Mouse (Mus musculus): Measurements from ENCODE around the gene Nup210. TPM values are rescaled to one million over a fixed set of nuclear protein-coding genes. Genes with fewer than 3 reads are reported as not detected.

The Nup210 gene
- total RNA-seq, 2 experiments from 2014 or later = 2.4 to 3.3 TPM

DNA sequence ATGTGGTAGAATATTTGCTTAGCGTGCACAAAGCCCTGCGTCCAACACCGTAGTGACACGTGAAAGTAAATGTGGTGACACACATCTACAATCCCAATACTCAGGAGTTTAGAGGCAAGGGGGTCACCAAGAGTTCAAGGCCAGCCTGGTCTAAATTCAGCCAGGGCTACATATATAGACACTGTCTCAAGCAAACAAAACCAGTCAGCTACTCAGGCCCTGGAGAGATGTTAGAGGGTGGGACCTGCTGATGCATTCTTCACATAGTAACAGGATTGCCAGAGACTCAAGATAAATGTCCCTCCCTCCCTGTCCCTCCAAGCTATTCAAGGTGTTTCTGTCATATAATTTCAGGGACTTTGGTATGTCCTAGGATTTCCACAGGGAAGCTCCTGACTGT is 117.5 kb downstream of the Nup210 start:
- intact Hi-C loops (cut with DNase I) = no loop called here
- DNase-seq (ENCODE audit: low spot score) = no peak

DNA sequence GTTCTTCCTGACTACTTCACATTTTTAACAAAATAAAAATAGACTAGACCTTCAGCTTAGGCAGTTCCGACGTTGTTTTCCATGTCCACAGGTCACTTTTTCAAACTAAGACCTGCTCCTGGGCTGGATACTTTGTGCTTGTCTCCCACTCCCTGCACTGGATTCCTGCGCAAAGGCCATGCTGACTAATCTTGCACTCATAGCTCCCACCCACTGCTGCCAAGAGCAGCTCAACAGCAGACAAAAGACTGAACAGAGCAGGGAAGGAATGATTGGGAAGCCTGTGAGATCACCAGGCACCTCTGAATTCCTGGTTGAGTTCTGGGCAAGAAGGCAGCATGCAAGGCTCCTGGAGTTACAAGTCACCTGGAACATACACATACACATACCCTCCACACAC is 119.6 kb downstream of the Nup210 start:
- DNase-seq (ENCODE audit: low spot score) = no peak
- intact Hi-C loops (cut with DNase I) = no loop called here

DNA sequence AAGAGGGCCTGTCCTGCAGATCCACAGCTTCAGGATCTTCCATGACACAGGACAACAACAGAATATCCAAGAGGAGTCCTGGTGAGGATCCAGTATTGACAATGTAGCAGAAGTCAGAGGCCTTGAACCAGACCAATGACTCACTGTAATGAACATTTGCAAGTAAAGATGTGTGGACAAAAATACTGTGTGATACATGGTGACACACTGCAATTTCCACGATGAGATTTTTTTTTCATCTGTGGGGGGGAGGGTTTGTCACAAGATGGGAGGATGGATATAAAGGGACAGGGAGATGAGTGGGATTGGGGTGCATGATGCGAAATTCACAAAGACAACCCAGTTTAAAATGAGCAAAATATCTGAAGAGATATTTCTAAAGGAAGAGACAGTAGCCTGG is 120.4 kb downstream of the Nup210 start:
- intact Hi-C loops (cut with DNase I) = no loop called here
- DNase-seq (ENCODE audit: low spot score) = no peak

DNA sequence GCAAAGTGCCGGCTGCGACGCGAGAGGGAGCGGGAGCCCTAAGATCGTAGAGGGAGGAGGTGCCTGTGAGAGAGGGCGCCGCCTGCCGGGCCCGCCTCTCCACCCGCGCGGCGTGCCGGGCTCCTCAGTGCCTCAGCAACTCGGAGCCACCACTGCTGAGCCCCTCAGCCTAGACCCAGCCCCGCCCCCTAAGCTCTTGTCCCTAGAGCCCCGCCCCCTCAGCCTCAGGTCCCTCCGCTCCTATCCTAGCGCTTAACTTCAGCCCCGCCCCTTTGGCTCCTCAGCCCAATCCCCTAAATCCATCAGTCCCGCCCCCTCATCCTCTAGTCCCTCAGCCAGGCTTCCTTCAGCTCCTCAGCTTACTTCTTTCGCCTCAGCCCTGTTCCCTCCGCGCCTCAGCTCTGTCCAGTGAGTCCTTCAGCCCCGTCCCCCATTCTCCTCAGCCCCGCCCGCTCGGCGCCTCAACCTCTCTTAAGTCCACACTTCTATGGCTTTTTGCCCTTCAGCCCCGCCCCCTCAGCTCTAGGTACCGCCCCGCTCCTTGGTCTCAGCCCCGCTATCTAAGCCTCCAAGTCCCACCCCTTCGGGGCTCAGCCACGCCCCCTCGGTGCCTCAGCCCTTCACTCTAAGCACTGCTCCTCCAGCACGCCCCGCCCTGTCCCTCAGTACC is 127.8 kb downstream of the Nup210 start, which contains the start of gene Iqsec1:
TSS of gene Iqsec1 (minus strand) at position 38 of the 670 bp plus-strand sequence.
- intact Hi-C loops (cut with DNase I) = loop anchor here (5.0 kb wide), 1 partner anchor 166 kb away; no protein-coding TSS in a partner anchor
- DNase-seq (ENCODE audit: low spot score) = peak; percentile 36

DNA sequence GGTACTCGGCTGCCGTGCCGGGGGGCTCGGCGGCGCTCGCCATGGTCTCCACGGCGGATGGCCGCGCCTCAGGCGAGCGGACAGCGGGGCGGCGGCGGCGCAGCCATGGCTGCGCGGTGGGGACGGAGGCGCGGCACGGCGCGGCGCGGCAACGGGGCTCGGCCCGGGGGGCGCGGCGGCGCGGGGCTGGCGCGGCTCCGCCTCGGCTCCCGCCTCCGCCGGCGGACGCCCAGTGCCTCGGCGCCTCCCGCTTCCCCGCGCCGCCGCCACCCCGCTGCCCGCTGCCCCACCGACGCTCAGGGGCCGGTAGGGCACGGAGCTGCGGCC is 128.4 kb downstream of the Nup210 start:
- intact Hi-C loops (cut with DNase I) = loop anchor here (5.0 kb wide), 1 partner anchor 166 kb away; no protein-coding TSS in a partner anchor
- DNase-seq (ENCODE audit: low spot score) = no peak

DNA sequence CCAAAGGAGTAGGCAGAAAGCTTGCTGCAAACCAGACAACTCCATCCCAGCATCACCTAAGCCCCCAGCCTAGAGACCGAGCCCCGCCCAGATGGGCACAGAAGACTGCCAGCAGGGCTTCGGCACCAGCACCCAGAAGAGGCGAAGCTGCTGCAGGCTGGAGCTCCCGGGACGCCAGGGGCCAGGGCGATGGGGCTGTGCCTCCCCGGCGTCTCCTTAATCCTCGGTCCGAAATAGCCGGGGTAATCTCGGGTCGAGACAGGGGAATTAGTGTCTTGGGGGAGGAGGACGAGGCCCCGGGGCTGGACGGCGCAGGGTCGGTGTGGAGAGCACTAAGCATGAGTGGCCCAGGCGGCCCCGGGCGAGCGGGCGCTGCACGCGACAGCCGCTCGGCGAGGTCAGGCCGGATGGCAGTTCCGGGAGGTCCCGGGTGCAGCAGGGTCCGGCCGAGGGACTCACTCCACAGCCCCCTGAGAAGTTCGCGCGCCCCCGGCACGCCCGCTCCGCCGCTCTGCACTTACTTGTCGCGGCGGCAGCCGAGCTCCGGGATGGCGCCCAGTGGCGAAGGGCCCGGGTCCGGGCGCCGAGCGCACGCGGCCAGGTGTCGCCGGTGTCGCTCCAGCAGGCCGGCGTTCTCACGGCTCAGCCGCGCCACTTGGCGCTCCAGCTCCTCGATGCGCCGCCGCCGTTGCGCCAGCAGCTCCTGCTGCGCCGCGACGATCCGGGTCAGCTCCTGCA is 128.9 kb downstream of the Nup210 start:
- intact Hi-C loops (cut with DNase I) = loop anchor here (5.0 kb wide), 1 partner anchor 165 kb away; no protein-coding TSS in a partner anchor
- no peak for DNase-seq (ENCODE audit: low spot score)

DNA sequence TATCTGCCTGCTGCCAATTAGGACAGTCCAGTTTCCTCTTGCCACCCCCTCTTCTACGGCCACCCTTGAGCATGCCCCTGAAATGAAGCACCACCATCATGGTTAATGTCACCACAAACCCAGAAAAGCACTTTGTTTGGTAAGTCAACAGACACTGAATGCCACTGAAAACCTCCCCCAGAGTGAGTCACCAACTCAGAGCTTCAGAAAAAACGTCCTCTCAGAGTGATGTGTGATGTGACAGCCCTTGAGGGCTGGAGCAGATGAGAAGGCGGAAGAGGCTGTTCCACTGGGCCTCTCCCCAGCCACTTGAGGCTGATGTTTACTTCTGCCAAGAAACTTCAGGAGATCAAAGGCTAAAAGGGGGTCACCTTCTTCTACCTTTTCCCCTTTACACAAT is 132.5 kb downstream of the Nup210 start:
- intact Hi-C loops (cut with DNase I) = no loop called here

DNA sequence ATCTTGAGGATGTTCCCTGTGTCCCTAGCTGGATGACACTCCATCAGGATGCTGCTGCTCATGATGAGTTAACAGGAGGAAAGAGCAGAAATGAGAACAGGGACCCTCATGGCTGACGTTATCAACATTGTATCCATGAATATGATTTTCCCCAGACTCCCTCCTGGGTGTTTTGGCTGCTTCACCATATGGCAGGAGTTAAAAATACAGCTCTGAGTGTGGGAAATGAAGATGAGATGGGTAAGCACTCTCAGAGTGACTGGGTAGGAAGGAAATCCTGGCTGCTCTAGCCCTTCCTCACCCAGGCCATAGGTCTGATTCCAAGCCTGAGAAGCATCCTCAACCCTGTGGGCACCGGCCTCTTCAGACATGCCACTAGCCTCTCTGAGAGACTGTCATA is 142.3 kb downstream of the Nup210 start:
- intact Hi-C loops (cut with DNase I) = no loop called here
- DNase-seq (ENCODE audit: low spot score) = no peak

More for the DNA sequence above, 132.5 kb downstream of the Nup210 start:
- DNase-seq (ENCODE audit: low spot score) = no peak

DNA sequence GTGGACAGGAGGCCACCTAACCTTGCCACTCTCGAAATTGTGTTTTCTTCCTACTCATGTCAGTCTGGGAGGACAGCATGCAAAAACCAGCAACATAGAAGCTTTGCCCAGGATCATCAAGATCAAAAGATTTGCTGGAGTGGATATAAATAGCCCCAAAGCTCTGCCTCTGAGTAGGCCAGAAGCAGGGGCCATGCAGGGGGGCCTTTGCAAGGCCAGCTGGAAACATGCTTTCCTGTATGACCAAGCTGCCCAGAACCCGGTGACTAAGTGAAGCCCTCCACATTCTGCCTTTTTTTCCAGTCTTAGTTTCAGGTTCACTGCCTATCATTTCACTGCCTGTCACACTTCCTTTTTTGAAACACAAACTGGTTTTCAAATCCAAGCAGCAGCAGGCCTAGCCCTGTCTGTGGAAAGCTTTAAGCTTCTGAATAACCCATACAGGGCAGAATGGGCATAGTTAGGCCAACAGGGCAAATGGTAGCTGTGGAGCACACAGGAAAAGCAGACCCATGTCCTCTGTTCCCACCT is 147.2 kb downstream of the Nup210 start:
- intact Hi-C loops (cut with DNase I) = no loop called here

More for the DNA sequence above, 147.2 kb downstream of the Nup210 start:
- DNase-seq (ENCODE audit: low spot score) = no peak

Other genes with a start within 250 kb of the Nup210 start
- 100 to 1,000 TPM; 125 to 137 TPM for gene Iqsec1, start 128.1 kb downstream of the Nup210 start, total RNA-seq (2021)
- 10 to 100 TPM; 13.0 to 15.1 TPM for gene Hdac11, start 39.8 kb upstream of the Nup210 start, total RNA-seq (2021)
- 10 to 100 TPM; 71.8 to 76.3 TPM for gene Fbln2, start 95.6 kb upstream of the Nup210 start, total RNA-seq (2021)

All from heart, postnatal 25 days (tissue).